Mouse (Mus musculus) midbrain, embryonic 12.5 days (tissue): ENCODE data around the gene Ptch1. TPM values are rescaled to one million over a fixed set of nuclear protein-coding genes. Genes with fewer than 3 reads are reported as not detected.

Experiments used
- ATAC-seq: fragments of 200-750 bp; cut with Nextera tagmentation; 2 replicates; pipeline ENCODE4 v1.8.0; 2017; ENCODE audit warnings: low read depth, moderate TSS enrichment, moderate library complexity; ENCODE audit not compliant: low FRiP score
- H3K27ac ChIP-seq: fragments of 300-500 bp; sonication (generic); replicated peaks from 2 replicates; pipeline ENCODE4 v1.5.1; 2016; ENCODE audit warnings: mild to moderate bottlenecking
- H3K27me3 ChIP-seq: fragments of 300-500 bp; sonication (generic); 2 replicates; pipeline ENCODE4 v1.6.1; 2016; ENCODE audit warnings: mild to moderate bottlenecking
- H3K36me3 ChIP-seq: fragments of 300-500 bp; sonication (generic); 2 replicates; pipeline ENCODE4 v1.6.1; 2016
- H3K4me1 ChIP-seq: fragments of 300-500 bp; sonication (generic); 2 replicates; pipeline ENCODE4 v1.6.1; 2016
- H3K4me2 ChIP-seq: fragments of 300-500 bp; sonication (generic); replicated peaks from 2 replicates; pipeline ENCODE4 v1.6.1; 2016; ENCODE audit warnings: mild to moderate bottlenecking, moderate library complexity
- H3K4me3 ChIP-seq: fragments of 300-500 bp; sonication (generic); 2 replicates; pipeline ENCODE4 v1.5.1; 2016; ENCODE audit warnings: mild to moderate bottlenecking
- H3K9ac ChIP-seq: fragments of 300-500 bp; sonication (generic); replicated peaks from 2 replicates; pipeline ENCODE4 v1.6.1; 2016; ENCODE audit warnings: mild to moderate bottlenecking, moderate library complexity
- H3K9me3 ChIP-seq: fragments of 300-500 bp; sonication (generic); 2 replicates; pipeline ENCODE4 v1.6.1; 2016; ENCODE audit warnings: mild to moderate bottlenecking
- WGBS: fragments of 180-500 bp; shearing (Covaris S2); methylation state at CpG from one replicate; pipeline ENCODE4 v1.1.7; 2016; 5-methylcytosine and 5-hydroxymethylcytosine counted together
- polyA plus RNA-seq: library from polyadenylated mRNA; unstranded; fragments of >200 nt; fragmentation: Nextera tagmentation; extraction: Ambion mirVana; gene quantifications from 2 replicates; pipeline ENCODE4 v1.2.1, GENCODE M21; 2016

The Ptch1 gene
- polyA plus RNA-seq, 1 experiment from 2014 or later: 18.6 TPM

GRCm38 (mm10) chr13:63528164-63528675 is 45.2 kb downstream of the Ptch1 start:
- H3K9ac ChIP-seq: 0 out of 2 replicates have a peak overlapping the region, but pooled peaks have one; percentile 2

DNA sequence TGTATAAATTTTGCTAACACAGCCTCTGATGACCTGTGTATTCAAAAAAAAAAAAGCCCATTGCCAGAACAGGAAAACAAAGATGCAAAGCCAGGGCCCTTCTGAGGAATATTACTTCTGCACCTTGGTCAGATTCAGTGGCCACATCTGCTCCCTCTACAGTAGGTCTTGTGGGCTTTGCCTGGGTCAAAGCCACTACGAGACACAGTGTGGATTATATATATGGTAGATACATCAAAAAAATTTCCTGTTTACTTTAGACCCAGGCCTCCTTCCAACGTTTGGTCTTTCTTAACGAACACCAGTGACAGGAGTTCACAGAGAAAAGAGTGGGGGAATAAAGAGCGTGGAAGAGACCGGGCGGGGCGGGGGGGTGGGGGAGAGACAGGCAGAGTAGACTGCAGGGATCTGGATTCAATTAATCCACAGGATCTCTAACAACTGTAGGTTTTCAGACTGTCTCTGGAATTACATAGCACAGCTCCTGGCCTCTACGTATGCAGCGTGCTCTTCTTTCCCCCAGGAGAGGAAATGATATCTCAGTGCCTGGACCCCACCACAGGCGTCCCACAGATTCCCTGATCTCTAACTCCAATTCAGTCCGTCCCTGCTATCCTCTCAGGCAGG is 47.7 kb downstream of the Ptch1 start:
- WGBS: 66% methylated on average over 11 of the region's 11 CpGs
- Histone ChIP-seq H3K27me3 (no peaks in the 10 kb centered on the region), H3K4me1 (peaks cover 46% of the 10 kb centered on the region), H3K4me3 (no peak overlapping the region), H3K4me2 (no peak overlapping the region), H3K27ac (0 out of 2 replicates have a peak overlapping the region, but pooled peaks have one; percentile 31), H3K9ac (no peak overlapping the region), H3K9me3 (no peaks in the 10 kb centered on the region), H3K36me3 (peaks cover 59% of the 10 kb centered on the region)
- ATAC-seq: no peak

More at GRCm38 (mm10) chr13:63528164-63528675, 45.2 kb downstream of the Ptch1 start:
- H3K9me3 ChIP-seq: no peaks in the 10 kb centered on the region
- H3K27me3 ChIP-seq: no peaks in the 10 kb centered on the region
- H3K4me1 ChIP-seq: peaks cover 52% of the 10 kb centered on the region
- WGBS: 7% methylated on average over 5 of the region's 5 CpGs
- H3K27ac ChIP-seq: peak overlapping the region; percentile 47
- peak; percentile 61 for ATAC-seq
- no peak overlapping the region for H3K4me3 ChIP-seq
- H3K4me2 ChIP-seq: no peak overlapping the region
- H3K36me3 ChIP-seq: peaks cover 63% of the 10 kb centered on the region

GRCm38 (mm10) chr13:63524608-63525570 is 48.5 kb downstream of the Ptch1 start:
- Histone ChIP-seq H3K27me3 (no peaks in the 10 kb centered on the region), H3K36me3 (peaks cover 63% of the 10 kb centered on the region), H3K27ac (peak overlapping the region; percentile 31; the same call in 1 of the 2 replicates), H3K9ac (no peak overlapping the region), H3K4me2 (no peak overlapping the region), H3K4me1 (peaks cover 38% of the 10 kb centered on the region), H3K9me3 (no peaks in the 10 kb centered on the region), H3K4me3 (no peak overlapping the region)
- WGBS: 69% methylated on average over 25 of the region's 25 CpGs
- ATAC-seq: no peak

DNA sequence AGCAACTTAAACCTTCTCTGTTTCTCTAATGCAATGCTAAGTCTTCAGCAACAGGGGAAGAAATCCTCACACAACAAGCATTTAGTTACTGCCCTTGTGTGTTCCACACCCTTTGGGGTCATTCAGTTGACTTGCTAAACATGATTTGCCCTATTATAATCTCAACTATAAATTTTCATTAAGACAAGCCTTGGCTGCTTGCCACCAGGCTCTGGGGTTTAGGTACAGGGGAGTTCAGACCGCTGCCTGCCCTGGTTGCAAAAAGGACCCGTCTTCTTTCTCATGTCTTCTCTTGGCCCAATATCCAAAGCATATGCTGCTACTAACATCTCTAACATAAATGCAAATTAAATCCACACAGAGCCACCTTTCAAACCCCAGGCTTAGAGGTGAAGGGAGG is 49.3 kb downstream of the Ptch1 start:
- Histone ChIP-seq H3K27ac (no peak overlapping the region), H3K4me2 (no peak overlapping the region), H3K9ac (no peak overlapping the region), H3K4me3 (no peak overlapping the region), H3K27me3 (no peaks in the 10 kb centered on the region), H3K4me1 (peaks cover 34% of the 10 kb centered on the region), H3K36me3 (peaks cover 71% of the 10 kb centered on the region), H3K9me3 (no peaks in the 10 kb centered on the region)
- ATAC-seq: no peak
- 79% methylated on average over 2 of the region's 2 CpGs for WGBS

GRCm38 (mm10) chr13:63522832-63523231 is 50.6 kb downstream of the Ptch1 start:
- WGBS: 73% methylated on average over 10 of the region's 10 CpGs
- peaks cover 83% of the 10 kb centered on the region for H3K36me3 ChIP-seq
- no peaks in the 10 kb centered on the region for H3K9me3 ChIP-seq
- H3K27me3 ChIP-seq: no peaks in the 10 kb centered on the region
- peaks cover 21% of the 10 kb centered on the region for H3K4me1 ChIP-seq
- H3K27ac ChIP-seq: peak overlapping the region; percentile 6; the same call in 1 of the 2 replicates
- no peak overlapping the region for H3K9ac ChIP-seq
- H3K4me3 ChIP-seq: no peak overlapping the region
- no peak for ATAC-seq
- no peak overlapping the region for H3K4me2 ChIP-seq

GRCm38 (mm10) chr13:63520110-63520509 is 53.3 kb downstream of the Ptch1 start:
- Histone ChIP-seq H3K36me3 (peaks cover 83% of the 10 kb centered on the region), H3K27me3 (no peaks in the 10 kb centered on the region), H3K27ac (no peak overlapping the region), H3K4me1 (peaks cover 19% of the 10 kb centered on the region), H3K9me3 (no peaks in the 10 kb centered on the region), H3K4me3 (no peak overlapping the region), H3K4me2 (no peak overlapping the region), H3K9ac (no peak overlapping the region)
- ATAC-seq: no peak
- WGBS: 91% methylated on average over 6 of the region's 6 CpGs

DNA sequence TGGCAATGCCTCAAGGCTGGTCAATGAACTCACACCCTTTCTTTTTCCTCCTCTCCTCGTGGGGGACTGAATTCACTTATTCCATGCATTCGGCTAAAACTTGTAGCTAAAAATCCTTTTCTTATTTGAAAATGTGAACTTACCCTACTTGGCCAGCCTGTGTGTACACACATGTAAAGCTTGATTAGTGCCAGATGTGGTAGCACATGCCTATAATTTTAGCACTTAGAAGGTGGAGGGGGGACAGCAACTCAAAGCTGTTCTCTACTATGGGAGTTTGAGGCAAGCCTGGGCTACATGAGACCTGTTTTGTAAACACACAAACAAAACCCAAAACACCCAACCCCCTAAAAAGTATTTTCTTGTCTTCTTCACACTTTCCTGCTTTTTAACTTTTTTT is 56.9 kb downstream of the Ptch1 start:
- H3K9me3 ChIP-seq: no peaks in the 10 kb centered on the region
- no peaks in the 10 kb centered on the region for H3K27me3 ChIP-seq
- peaks cover 45% of the 10 kb centered on the region for H3K4me1 ChIP-seq
- WGBS: 78% methylated on average over 2 of the region's 2 CpGs
- no peak for ATAC-seq
- H3K4me3 ChIP-seq: no peak overlapping the region
- no peak overlapping the region for H3K27ac ChIP-seq
- H3K9ac ChIP-seq: no peak overlapping the region
- H3K36me3 ChIP-seq: peaks cover 79% of the 10 kb centered on the region
- H3K4me2 ChIP-seq: no peak overlapping the region

DNA sequence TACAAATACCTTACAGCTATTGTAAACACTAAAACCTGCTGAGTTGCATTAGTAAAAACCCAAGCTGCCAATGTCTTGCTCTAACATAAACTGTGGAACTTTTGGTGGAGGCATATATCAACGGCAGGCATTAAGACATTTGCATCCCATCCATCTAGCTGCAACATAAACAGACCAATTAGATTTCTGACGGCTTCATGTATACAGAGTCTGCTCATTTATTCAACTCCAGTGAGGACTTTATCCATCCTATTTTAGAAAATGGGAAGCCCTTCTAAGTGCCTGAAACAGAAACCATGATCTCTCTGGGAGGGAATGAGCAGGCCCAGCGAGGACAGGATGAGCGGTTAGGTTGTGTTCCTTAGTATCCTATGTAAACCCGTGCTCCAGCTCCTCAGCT is 57.9 kb downstream of the Ptch1 start:
- Histone ChIP-seq H3K4me1 (peaks cover 45% of the 10 kb centered on the region), H3K9ac (no peak overlapping the region), H3K27me3 (no peaks in the 10 kb centered on the region), H3K27ac (peak overlapping the region; percentile 67), H3K9me3 (no peaks in the 10 kb centered on the region), H3K4me3 (no peak overlapping the region), H3K4me2 (no peak overlapping the region), H3K36me3 (peaks cover 83% of the 10 kb centered on the region)
- WGBS: 71% methylated on average over 5 of the region's 5 CpGs
- no peak for ATAC-seq

DNA sequence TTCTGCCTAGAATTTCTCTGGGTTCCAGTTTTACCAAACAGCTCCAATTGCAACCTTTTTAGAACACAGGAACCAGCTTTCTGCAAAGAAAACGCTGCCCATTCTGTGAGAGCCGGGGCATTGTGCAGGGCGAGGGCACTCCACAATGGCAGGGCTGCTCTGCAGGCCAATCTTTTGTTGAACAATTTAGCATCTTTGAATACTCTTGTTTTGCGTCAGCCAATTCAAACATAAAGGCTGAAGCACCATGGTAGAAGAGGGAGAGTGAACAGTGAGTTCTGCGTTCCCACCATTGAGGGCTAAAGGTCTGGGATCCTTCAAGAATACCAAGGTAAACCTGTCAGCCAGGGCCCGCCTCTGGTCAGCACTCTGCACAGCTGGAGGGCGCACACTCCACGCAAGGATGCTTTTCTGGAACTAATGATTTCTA is 58.5 kb downstream of the Ptch1 start:
- Histone ChIP-seq H3K27ac (peak overlapping the region; percentile 67), H3K36me3 (peaks cover 83% of the 10 kb centered on the region), H3K4me3 (no peak overlapping the region), H3K9ac (no peak overlapping the region), H3K4me2 (peak overlapping the region; percentile 5; the same call in 1 of the 2 replicates), H3K9me3 (no peaks in the 10 kb centered on the region), H3K27me3 (no peaks in the 10 kb centered on the region), H3K4me1 (peaks cover 45% of the 10 kb centered on the region)
- 14% methylated on average over 8 of the region's 8 CpGs for WGBS
- peak; percentile 69 for ATAC-seq

GRCm38 (mm10) chr13:63513374-63514098 is 59.9 kb downstream of the Ptch1 start:
- WGBS: 53% methylated on average over 26 of the region's 26 CpGs
- peaks cover 80% of the 10 kb centered on the region for H3K36me3 ChIP-seq
- H3K9me3 ChIP-seq: no peaks in the 10 kb centered on the region
- H3K4me3 ChIP-seq: no peak overlapping the region
- peaks cover 45% of the 10 kb centered on the region for H3K4me1 ChIP-seq
- H3K4me2 ChIP-seq: no peak overlapping the region
- peak overlapping the region; percentile 67 for H3K27ac ChIP-seq
- no peaks in the 10 kb centered on the region for H3K27me3 ChIP-seq
- no peak overlapping the region for H3K9ac ChIP-seq
- ATAC-seq: no peak

GRCm38 (mm10) chr13:63512411-63512810 is 61.0 kb downstream of the Ptch1 start:
- H3K4me1 ChIP-seq: peaks cover 45% of the 10 kb centered on the region
- 36% methylated on average over 5 of the region's 6 CpGs for WGBS
- no peaks in the 10 kb centered on the region for H3K27me3 ChIP-seq
- H3K27ac ChIP-seq: no peak overlapping the region
- H3K4me3 ChIP-seq: no peak overlapping the region
- no peak overlapping the region for H3K4me2 ChIP-seq
- peaks cover 79% of the 10 kb centered on the region for H3K36me3 ChIP-seq
- ATAC-seq: peak; percentile 41; the same call in 1 of the 2 replicates
- H3K9me3 ChIP-seq: no peaks in the 10 kb centered on the region
- H3K9ac ChIP-seq: no peak overlapping the region
